Mouse (Mus musculus): Measurements from ENCODE around the gene Fcho2. TPM values are rescaled to one million over a fixed set of nuclear protein-coding genes. Genes with fewer than 3 reads are reported as not detected.
"Not testable (repeated sequence)": the region's sequence is repeated elsewhere in the genome, so short reads cannot be mapped to it uniquely, and the experiment has no call there.

Gene Fcho2
- polyA plus RNA-seq, 1 experiment from 2014 or later = 39.6 TPM

DNA sequence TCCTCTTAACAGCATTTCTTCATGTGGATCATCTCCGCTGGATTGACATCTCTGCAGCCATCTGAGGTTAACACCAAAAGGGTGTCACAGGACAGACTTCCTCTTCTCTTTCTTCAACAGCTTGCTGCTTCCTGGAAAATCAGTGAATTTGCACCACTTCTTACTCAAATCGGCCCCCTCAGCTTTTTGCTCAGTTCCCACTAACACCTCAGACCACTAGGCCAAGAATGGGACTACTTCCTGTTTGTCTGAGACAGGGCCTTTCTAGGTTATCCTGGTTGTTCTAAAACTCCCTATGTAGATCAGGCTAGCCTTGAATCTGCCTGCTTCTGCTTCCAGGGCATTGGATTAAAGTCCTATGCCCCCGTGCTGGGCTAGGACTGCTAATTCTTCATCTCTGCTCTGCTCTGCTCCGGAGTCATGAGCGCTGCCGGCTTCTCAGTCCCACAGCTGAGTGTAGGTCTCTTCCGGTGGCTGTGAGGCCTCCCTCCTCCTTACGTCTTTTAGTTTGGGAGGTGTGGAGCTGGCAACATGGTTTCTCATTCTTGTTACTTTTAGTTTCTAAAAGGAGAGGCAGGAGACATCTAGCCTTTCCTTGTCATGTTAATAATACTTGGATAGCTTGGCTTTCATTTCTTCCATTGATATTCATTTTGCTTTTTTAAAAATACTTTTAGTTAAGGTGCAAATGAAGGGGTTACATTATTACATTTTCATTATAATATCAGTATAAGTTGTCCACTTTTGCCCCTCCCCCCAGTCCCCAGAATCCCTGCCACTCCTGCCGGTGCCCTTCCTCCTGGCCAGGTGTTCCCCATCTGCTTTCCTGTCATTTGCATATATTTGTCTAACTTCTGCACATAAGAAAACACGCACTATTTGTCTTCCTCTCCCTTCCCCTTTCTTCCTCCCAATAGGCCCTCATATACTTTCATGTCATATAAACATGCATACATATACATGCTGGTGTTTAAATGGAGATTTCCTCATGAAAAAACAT lies 17.5 kb upstream of the Fcho2 start:
- no peak for TF ChIP-seq CTCF (IDR thresholded peaks at IDR 0.05; ENCODE audit: low read depth)
- H3K27me3 ChIP-seq (ENCODE audit: insufficient read depth, low read length) = no peaks in the 10 kb centered on the region
- H3K4me2 ChIP-seq = no peak overlapping the region
- ATAC-seq (ENCODE audit: insufficient read depth) (no peak), DNase-seq (no peak)
- H3K9me3 ChIP-seq (ENCODE audit: low read depth, low read length) = no peaks in the 10 kb centered on the region
- no peak overlapping the region for H3K4me3 ChIP-seq (ENCODE audit: low read depth, low read length)
- no peak overlapping the region for H3K9ac ChIP-seq
- 70% methylated on average over 10 of the region's 10 CpGs for WGBS
- no peaks in the 10 kb centered on the region for H3K4me1 ChIP-seq (ENCODE audit: insufficient read depth)
- H3K27ac ChIP-seq (ENCODE audit: low read depth) = no peak overlapping the region
- no peaks in the 10 kb centered on the region; the same call in 1 of the 2 replicates for H3K36me3 ChIP-seq (ENCODE audit: insufficient read depth)

DNA sequence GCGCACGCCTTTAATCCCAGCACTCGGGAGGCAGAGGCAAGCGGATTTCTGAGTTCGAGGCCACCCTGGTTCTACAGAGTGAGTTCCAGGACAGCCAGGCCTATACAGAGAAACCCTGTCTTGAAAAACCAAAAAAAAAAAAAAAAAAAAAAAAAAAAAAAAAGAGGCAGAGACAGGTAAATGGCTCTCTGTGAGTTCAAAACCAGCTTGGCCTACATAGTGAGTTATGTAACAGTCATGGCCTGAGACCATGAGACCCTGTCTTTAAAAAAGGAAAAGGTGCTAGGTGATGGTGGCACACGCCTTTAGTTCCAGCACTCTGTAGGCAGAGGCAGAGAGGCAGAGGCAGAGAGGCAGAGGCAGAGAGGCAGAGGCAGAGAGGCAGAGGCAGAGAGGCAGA lies 13.8 kb upstream of the Fcho2 start:
- DNase-seq; H3K27me3 ChIP-seq (ENCODE audit: insufficient read depth, low read length); H3K9ac ChIP-seq; H3K9me3 ChIP-seq (ENCODE audit: low read depth, low read length); H3K4me1 ChIP-seq (ENCODE audit: insufficient read depth); ATAC-seq (ENCODE audit: insufficient read depth); H3K36me3 ChIP-seq (ENCODE audit: insufficient read depth); H3K27ac ChIP-seq (ENCODE audit: low read depth); H3K4me2 ChIP-seq; H3K4me3 ChIP-seq (ENCODE audit: low read depth, low read length): not testable (repeated sequence)
- WGBS = 92% methylated on average over 6 of the region's 6 CpGs

DNA sequence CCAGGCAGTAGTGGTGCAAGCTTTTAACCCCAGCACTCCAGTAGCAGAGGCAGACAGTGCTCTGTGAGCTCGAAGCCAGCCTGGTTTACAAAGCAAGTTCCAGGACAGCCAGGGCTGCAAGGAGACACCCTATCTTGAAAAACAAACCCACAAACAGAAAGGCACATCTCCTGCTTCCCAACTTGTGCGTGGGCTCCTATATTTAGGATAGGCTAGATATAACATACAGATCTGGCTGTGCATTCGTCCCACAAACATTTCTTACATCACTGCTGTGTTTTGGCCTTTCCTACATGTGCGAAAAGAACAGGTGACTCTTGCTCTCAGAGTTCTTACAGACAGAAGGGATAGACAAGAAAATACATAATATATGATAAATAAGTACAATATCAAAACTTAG lies 10.3 kb upstream of the Fcho2 start:
- ATAC-seq (ENCODE audit: insufficient read depth) = no peak
- H3K4me2 ChIP-seq = no peak overlapping the region
- no peak overlapping the region for H3K27ac ChIP-seq (ENCODE audit: low read depth)
- no peak overlapping the region for H3K4me3 ChIP-seq (ENCODE audit: low read depth, low read length)
- no peaks in the 10 kb centered on the region for H3K27me3 ChIP-seq (ENCODE audit: insufficient read depth, low read length)
- H3K4me1 ChIP-seq (ENCODE audit: insufficient read depth) = no peaks in the 10 kb centered on the region
- H3K9ac ChIP-seq = no peak overlapping the region
- no peak for DNase-seq
- H3K9me3 ChIP-seq (ENCODE audit: low read depth, low read length) = no peaks in the 10 kb centered on the region
- no peaks in the 10 kb centered on the region for H3K36me3 ChIP-seq (ENCODE audit: insufficient read depth)
- TF ChIP-seq CTCF (IDR thresholded peaks at IDR 0.05; ENCODE audit: low read depth) = no peak
- 69% methylated on average over 4 of the region's 4 CpGs for WGBS

DNA sequence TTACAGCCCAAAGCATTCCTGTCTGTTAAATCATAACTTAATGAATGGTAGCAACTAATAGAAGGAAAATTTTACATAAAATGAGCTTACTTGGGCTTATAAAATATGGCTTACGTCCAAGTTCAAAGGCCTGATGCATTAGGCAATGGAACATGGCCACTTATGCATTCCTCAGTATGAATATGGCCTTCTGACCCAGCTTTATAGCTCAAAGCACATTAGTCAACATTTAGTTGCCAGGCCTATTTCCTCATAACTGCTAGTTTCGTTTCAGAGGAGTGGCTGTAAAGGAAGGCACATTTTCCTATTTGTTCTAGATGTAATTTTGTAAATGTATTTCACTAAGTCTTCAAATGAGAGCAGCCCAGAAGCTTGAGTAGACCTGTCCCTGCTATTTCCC lies 3.8 kb upstream of the Fcho2 start:
- Histone ChIP-seq H3K9me3 (ENCODE audit: low read depth, low read length) (no peaks in the 10 kb centered on the region), H3K27ac (ENCODE audit: low read depth) (peak overlapping the region; percentile 51; the same call in 1 of the 2 replicates), H3K27me3 (ENCODE audit: insufficient read depth, low read length) (no peaks in the 10 kb centered on the region), H3K4me1 (ENCODE audit: insufficient read depth) (0 out of 2 replicates have a peak, but pooled peaks cover 6% of the 10 kb centered on the region), H3K36me3 (ENCODE audit: insufficient read depth) (no peaks in the 10 kb centered on the region), H3K4me2 (no peak overlapping the region), H3K9ac (no peak overlapping the region), H3K4me3 (ENCODE audit: low read depth, low read length) (no peak overlapping the region)
- ATAC-seq (ENCODE audit: insufficient read depth) (no peak), DNase-seq (peak; percentile 54)
- WGBS = 48% methylated on average over 2 of the region's 2 CpGs
- TF ChIP-seq CTCF (IDR thresholded peaks at IDR 0.05; ENCODE audit: low read depth) = no peak

DNA sequence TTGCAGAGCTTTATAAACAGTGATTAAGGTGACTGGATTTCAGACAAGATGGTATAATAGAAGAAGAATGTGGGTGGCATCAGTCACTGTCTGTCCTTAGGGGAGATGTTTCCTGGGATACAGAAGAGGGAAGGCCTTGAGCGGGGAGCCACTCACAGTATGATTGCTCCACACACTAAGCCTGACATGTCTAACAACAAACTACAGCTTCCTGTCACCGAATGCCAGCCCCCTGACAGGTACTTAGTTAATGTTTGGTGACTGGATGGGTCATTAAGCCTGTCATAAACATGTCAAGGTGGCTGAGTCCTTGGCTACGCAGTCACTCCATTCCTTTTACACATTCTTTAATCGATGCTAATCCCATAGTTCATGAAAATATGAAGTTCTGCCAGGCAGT lies 3.0 kb upstream of the Fcho2 start:
- 65% methylated on average over 4 of the region's 4 CpGs for WGBS
- ATAC-seq (ENCODE audit: insufficient read depth) (no peak), DNase-seq (no peak)
- Histone ChIP-seq H3K4me1 (ENCODE audit: insufficient read depth) (peaks cover 7% of the 10 kb centered on the region; the same call in 1 of the 2 replicates), H3K27me3 (ENCODE audit: insufficient read depth, low read length) (no peaks in the 10 kb centered on the region), H3K9me3 (ENCODE audit: low read depth, low read length) (no peaks in the 10 kb centered on the region), H3K4me3 (ENCODE audit: low read depth, low read length) (no peak overlapping the region), H3K27ac (ENCODE audit: low read depth) (no peak overlapping the region), H3K36me3 (ENCODE audit: insufficient read depth) (no peaks in the 10 kb centered on the region), H3K4me2 (no peak overlapping the region), H3K9ac (no peak overlapping the region)
- TF ChIP-seq CTCF (IDR thresholded peaks at IDR 0.05; ENCODE audit: low read depth) = no peak

DNA sequence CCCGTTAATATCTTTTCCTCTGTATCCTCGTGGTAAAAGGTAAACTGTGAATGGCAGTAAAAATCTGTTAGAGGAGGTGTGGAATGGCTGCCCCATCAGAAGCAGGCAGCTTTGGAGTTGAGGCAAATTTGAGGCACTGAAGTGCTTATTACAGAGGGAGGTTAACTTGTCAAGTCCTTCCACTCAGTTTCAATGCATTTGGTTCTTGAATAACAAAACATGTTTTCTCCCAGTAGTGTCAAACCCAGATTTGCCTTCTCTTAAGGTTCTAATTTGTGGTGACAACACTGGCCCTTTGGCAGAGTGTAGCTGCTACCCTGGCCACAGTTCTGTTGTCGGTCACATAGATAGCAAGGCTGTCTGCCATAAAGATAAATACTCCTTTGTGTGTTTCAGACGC lies 2.5 kb upstream of the Fcho2 start:
- H3K36me3 ChIP-seq (ENCODE audit: insufficient read depth) = no peaks in the 10 kb centered on the region
- no peak overlapping the region for H3K27ac ChIP-seq (ENCODE audit: low read depth)
- no peak for DNase-seq
- WGBS = 45% methylated on average over 4 of the region's 4 CpGs
- H3K9me3 ChIP-seq (ENCODE audit: low read depth, low read length) = no peaks in the 10 kb centered on the region
- peaks cover 9% of the 10 kb centered on the region; the same call in 1 of the 2 replicates for H3K4me1 ChIP-seq (ENCODE audit: insufficient read depth)
- H3K4me2 ChIP-seq = no peak overlapping the region
- ATAC-seq (ENCODE audit: insufficient read depth) = no peak
- no peak overlapping the region for H3K4me3 ChIP-seq (ENCODE audit: low read depth, low read length)
- H3K9ac ChIP-seq = no peak overlapping the region
- no peak for TF ChIP-seq CTCF (IDR thresholded peaks at IDR 0.05; ENCODE audit: low read depth)
- H3K27me3 ChIP-seq (ENCODE audit: insufficient read depth, low read length) = no peaks in the 10 kb centered on the region

DNA sequence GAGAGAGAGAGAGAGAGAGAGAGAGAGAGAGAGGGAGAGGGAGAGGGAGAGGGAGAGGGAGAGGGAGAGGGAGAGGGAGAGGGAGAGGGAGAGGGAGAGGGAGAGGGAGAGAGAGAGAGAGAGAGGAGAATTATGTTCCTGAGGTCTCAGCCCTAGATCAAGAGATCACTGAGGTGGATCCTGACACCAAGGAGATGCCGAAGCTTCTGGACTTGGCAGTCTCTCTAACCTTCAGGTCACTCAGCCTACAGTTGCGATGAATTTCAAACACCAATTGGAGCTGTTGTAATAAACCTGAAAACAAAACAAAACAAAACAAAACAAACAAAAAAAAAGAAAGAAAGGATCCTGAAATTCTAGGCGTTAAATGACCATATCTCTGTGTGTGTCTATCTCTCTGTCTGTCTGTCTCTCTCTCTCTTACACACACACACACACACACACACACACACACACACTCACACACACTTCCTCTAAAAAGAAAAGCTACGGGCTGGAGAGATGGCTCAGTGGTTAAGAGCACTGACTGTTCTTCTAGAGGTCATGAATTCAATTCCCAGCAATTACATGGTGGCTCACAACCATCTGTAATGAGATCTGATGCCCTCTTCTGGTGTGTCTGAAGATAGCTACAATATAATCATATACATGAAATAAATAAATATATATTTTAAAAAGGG lies 1.9 kb upstream of the Fcho2 start:
- ATAC-seq (ENCODE audit: insufficient read depth); H3K4me1 ChIP-seq (ENCODE audit: insufficient read depth); H3K4me2 ChIP-seq; H3K36me3 ChIP-seq (ENCODE audit: insufficient read depth); H3K9me3 ChIP-seq (ENCODE audit: low read depth, low read length); H3K4me3 ChIP-seq (ENCODE audit: low read depth, low read length); DNase-seq; H3K27ac ChIP-seq (ENCODE audit: low read depth); H3K27me3 ChIP-seq (ENCODE audit: insufficient read depth, low read length); H3K9ac ChIP-seq: not testable (repeated sequence)
- 73% methylated on average over 4 of the region's 4 CpGs for WGBS
